Mouse (Mus musculus): Measurements from ENCODE around the gene Olfr750. TPM values are rescaled to one million over a fixed set of nuclear protein-coding genes. Genes with fewer than 3 reads are reported as not detected.

Gene Olfr750
- total and polyA plus RNA-seq, 3 experiments: not detected

- in situ Hi-C loops (cut with MboI; ENCODE audit: low pct_ligation_motif_present, low pct_unique_long_range_greater_than_20kb, low sequenced_read_pairs) (loop anchor here (10.0 kb wide), 1 partner anchor 65 kb away; no protein-coding TSS in a partner anchor), dilution Hi-C loops (cut with MboI; ENCODE audit: extremely low pct_ligation_motif_present, extremely low pct_unique_long_range_greater_than_20kb, low sequenced_read_pairs) (no loop called here)
- Histone ChIP-seq H3K4me2 (ENCODE audit: insufficient read depth, low read depth, poor library complexity, severe bottlenecking) (peak overlapping the region; percentile 32; the same call in 1 of the 2 replicates), H3K9ac (ENCODE audit: insufficient read depth, low read depth) (peak overlapping the region; percentile 71), H3K27ac (ENCODE audit: insufficient read depth, low read depth) (peak overlapping the region; percentile 88), H3K36me3 (replicated peaks in 1 of 2; ENCODE audit: control insufficient read depth in 1 of 2, insufficient read depth in 1 of 2, low read length in 1 of 2) (no peaks in the 10 kb centered on the region), H3K4me3 (replicated peaks in 1 of 3; ENCODE audit: low read depth in 2 of 3, low read length in 2 of 3, poor library complexity in 1 of 3) (peak overlapping the region; percentile 66 to 94 (median 90)), H3K79me2 (replicated peaks; ENCODE audit: control insufficient read depth, extremely low read depth, insufficient read depth, poor library complexity, severe bottlenecking) (no peaks in the 10 kb centered on the region), H3K27me3 (replicated peaks) (no peaks in the 10 kb centered on the region), H3K9me3 (replicated peaks; ENCODE audit: low read length) (no peaks in the 10 kb centered on the region), H3K4me1 (ENCODE audit: control insufficient read depth in 1 of 2, insufficient read depth in 2 of 2) (peaks cover 3 to 28% of the 10 kb centered on the region in 2 experiments; a peak in 3 of 4 replicates)
- peak; percentile 56; the same call in 1 of the 2 replicates for TF ChIP-seq MEF2A (IDR thresholded peaks at IDR 0.05; ENCODE audit: borderline replicate concordance, low read depth, low read length)
- no peak for TF ChIP-seq POLR2A (IDR thresholded peaks at IDR 0.05; ENCODE audit: low read depth, low read length)
- TF ChIP-seq USF1 (IDR thresholded peaks at IDR 0.05; ENCODE audit: low read depth, low read length): no peak
- TF ChIP-seq ZNF384 (IDR thresholded peaks at IDR 0.05; ENCODE audit: low read depth, low read length): peak; percentile 98
- TF ChIP-seq EP300 (IDR thresholded peaks at IDR 0.05; ENCODE audit: low read length): 0 out of 2 replicates have a peak, but pooled peaks have one; percentile 6
- DNase-seq (ENCODE audit: extremely low read depth): no peak
These were observed 15.4 kb upstream of the Olfr750 start for GRCm38 (mm10) chr14:51089674-51090076.

- H3K9me3 ChIP-seq (replicated peaks; ENCODE audit: low read length): no peaks in the 10 kb centered on the region
- peaks cover 2% of the 10 kb centered on the region for H3K27me3 ChIP-seq (replicated peaks)
- no peaks in the 10 kb centered on the region for H3K79me2 ChIP-seq (replicated peaks; ENCODE audit: control insufficient read depth, extremely low read depth, insufficient read depth, poor library complexity, severe bottlenecking)
- peak overlapping the region; percentile 62 for H3K27ac ChIP-seq (ENCODE audit: insufficient read depth, low read depth)
- peak overlapping the region; percentile 24 for H3K9ac ChIP-seq (ENCODE audit: insufficient read depth, low read depth)
- H3K4me3 ChIP-seq (replicated peaks in 1 of 3; ENCODE audit: low read depth in 2 of 3, low read length in 2 of 3, poor library complexity in 1 of 3): peak overlapping the region; percentile 66 to 94 (median 90)
- peak overlapping the region; percentile 41 for H3K4me2 ChIP-seq (ENCODE audit: insufficient read depth, low read depth, poor library complexity, severe bottlenecking)
- in situ Hi-C loops (cut with MboI; ENCODE audit: low pct_ligation_motif_present, low pct_unique_long_range_greater_than_20kb, low sequenced_read_pairs): no loop called here
- dilution Hi-C loops (cut with MboI; ENCODE audit: extremely low pct_ligation_motif_present, extremely low pct_unique_long_range_greater_than_20kb, low sequenced_read_pairs): no loop called here
- peak; percentile 98 for DNase-seq (ENCODE audit: extremely low read depth)
- TF ChIP-seq UBTF (IDR thresholded peaks at IDR 0.05; ENCODE audit: low read depth, low read length): peak; percentile 78; the same call in 1 of the 2 replicates
- peak; percentile 100 for TF ChIP-seq TBP (conservative IDR thresholded peaks at IDR 0.05; ENCODE audit: low read depth, low read length)
- peak; percentile 60 for TF ChIP-seq IRF4 (IDR thresholded peaks at IDR 0.05; ENCODE audit: low read depth, low read length)
- TF ChIP-seq ZKSCAN1 (IDR thresholded peaks at IDR 0.05; ENCODE audit: borderline replicate concordance, low read depth, low read length): no peak
- TF ChIP-seq E2F4 (IDR thresholded peaks at IDR 0.05; ENCODE audit: insufficient replicate concordance, low read depth, low read length): peak; percentile 76; the same call in 1 of the 2 replicates
- TF ChIP-seq CHD1 (IDR thresholded peaks at IDR 0.05; ENCODE audit: low read depth, low read length): no peak
- TF ChIP-seq SIN3A (IDR thresholded peaks at IDR 0.05; ENCODE audit: low read length): no peak; the same call in none of the 2 replicates
- TF ChIP-seq MAX (IDR thresholded peaks at IDR 0.05; ENCODE audit: low read length): peak; percentile 78
- TF ChIP-seq MYC (IDR thresholded peaks at IDR 0.05; ENCODE audit: low read depth, low read length): peak; percentile 73; the same call in 1 of the 2 replicates
- no peak for TF ChIP-seq MEF2A (IDR thresholded peaks at IDR 0.05; ENCODE audit: borderline replicate concordance, low read depth, low read length)
- 0 out of 2 replicates have a peak, but pooled peaks have one; percentile 17 for TF ChIP-seq ZNF384 (IDR thresholded peaks at IDR 0.05; ENCODE audit: low read depth, low read length)
- peak; percentile 69; the same call in 1 of the 2 replicates for TF ChIP-seq MXI1 (IDR thresholded peaks at IDR 0.05; ENCODE audit: low read depth, low read length)
- peak; percentile 45 for TF ChIP-seq HCFC1 (IDR thresholded peaks at IDR 0.05; ENCODE audit: low read depth, low read length)
- TF ChIP-seq CHD2 (IDR thresholded peaks at IDR 0.05; ENCODE audit: low read length): peak; percentile 54; the same call in 1 of the 2 replicates
- peak; percentile 98 for TF ChIP-seq MAFK (IDR thresholded peaks at IDR 0.05; ENCODE audit: insufficient replicate concordance, low read length)
- TF ChIP-seq RAD21 (IDR thresholded peaks at IDR 0.05; ENCODE audit: low read depth, low read length): no peak
- peak; percentile 43 for TF ChIP-seq BHLHE40 (IDR thresholded peaks at IDR 0.05; ENCODE audit: low read depth, low read length)
- peak; percentile 55; the same call in 1 of the 2 replicates for TF ChIP-seq KAT2A (IDR thresholded peaks at IDR 0.05; ENCODE audit: insufficient replicate concordance, low read length)
- 0 out of 2 replicates have a peak, but pooled peaks have one; percentile 28 for TF ChIP-seq TCF12 (IDR thresholded peaks at IDR 0.05; ENCODE audit: low read depth, low read length)
- TF ChIP-seq NRF1 (IDR thresholded peaks at IDR 0.05; ENCODE audit: low read depth, low read length): peak; percentile 75
- peak; percentile 68; the same call in 1 of the 2 replicates for TF ChIP-seq RCOR1 (conservative IDR thresholded peaks at IDR 0.05; ENCODE audit: low read depth, low read length)
- TF ChIP-seq ELF1 (IDR thresholded peaks at IDR 0.05; ENCODE audit: low read depth, low read length): peak; percentile 99
- H3K4me1 ChIP-seq (ENCODE audit: control insufficient read depth in 1 of 2, insufficient read depth in 2 of 2): peaks cover 2 to 28% of the 10 kb centered on the region in 2 experiments; a peak in 3 of 4 replicates
- no peaks in the 10 kb centered on the region for H3K36me3 ChIP-seq (replicated peaks in 1 of 2; ENCODE audit: control insufficient read depth in 1 of 2, insufficient read depth in 1 of 2, low read length in 1 of 2)
These were observed 14.9 kb upstream of the Olfr750 start for GRCm38 (mm10) chr14:51088970-51089673.
